Mouse (Mus musculus) liver, postnatal 0 days (tissue): ENCODE results near the gene Abl1. TPM values are rescaled to one million over a fixed set of nuclear protein-coding genes. Genes with fewer than 3 reads are reported as not detected.

ENCODE experiments used
- ATAC-seq: fragments of 200-750 bp; cut with Nextera tagmentation; 2 replicates; pipeline ENCODE4 v1.8.0; 2017; ENCODE audit warnings: mild to moderate bottlenecking, moderate library complexity
- DNase-seq: peaks from one replicate; pipeline ENCODE4 v3.0.0-alpha.2; 2016
- H3K27ac ChIP-seq: fragments of 300-500 bp; sonication (generic); 2 replicates; pipeline ENCODE4 v1.5.1; 2014; ENCODE audit warnings: antibody characterized with exemption, moderate library complexity, mild to moderate bottlenecking, low read depth
- H3K27me3 ChIP-seq: fragments of 300-500 bp; sonication (generic); 2 replicates; pipeline ENCODE4 v1.6.1; 2014; ENCODE audit warnings: low read length, control low read depth, mixed read lengths; ENCODE audit not compliant: insufficient read depth
- H3K36me3 ChIP-seq: fragments of 300-500 bp; sonication (generic); replicated peaks from 2 replicates; pipeline ENCODE4 v1.6.1; 2014; ENCODE audit warnings: mild to moderate bottlenecking, control low read depth, low read length, moderate library complexity, mixed read lengths; ENCODE audit not compliant: insufficient read depth
- H3K4me1 ChIP-seq: fragments of 300-500 bp; sonication (generic); 2 replicates; pipeline ENCODE4 v1.6.1; 2014; ENCODE audit warnings: antibody characterized with exemption, mild to moderate bottlenecking, control low read depth; ENCODE audit not compliant: insufficient read depth
- H3K4me2 ChIP-seq: fragments of 300-500 bp; sonication (generic); 2 replicates; pipeline ENCODE4 v1.6.1; 2014; ENCODE audit warnings: low read depth, mild to moderate bottlenecking, low read length, moderate library complexity, mixed read lengths
- H3K4me3 ChIP-seq: fragments of 300-500 bp; sonication (generic); 2 replicates; pipeline ENCODE4 v1.5.1; 2014; ENCODE audit warnings: low read depth, low read length
- H3K9ac ChIP-seq: fragments of 300-500 bp; sonication (generic); replicated peaks from 2 replicates; pipeline ENCODE4 v1.6.1; 2014; ENCODE audit warnings: mild to moderate bottlenecking, moderate library complexity
- H3K9me3 ChIP-seq: fragments of 300-500 bp; sonication (generic); 2 replicates; pipeline ENCODE4 v1.6.1; 2016; ENCODE audit warnings: mild to moderate bottlenecking, control low read depth, low read length, mixed read lengths
- CTCF ChIP-seq: sonication (generic); IDR thresholded peaks from 2 replicates; pipeline ENCODE4 v1.5.1; 2016; ENCODE audit warnings: antibody characterized with exemption, low read depth
- EP300 ChIP-seq: IDR thresholded peaks from 2 replicates; pipeline ENCODE4 v1.6.1; 2016; ENCODE audit warnings: antibody characterized with exemption, low read depth, mild to moderate bottlenecking
- WGBS: fragments of 180-500 bp; shearing (Covaris S2); extraction: QIAGEN DNeasy Blood & Tissue Kit; methylation state at CpG from one replicate; pipeline ENCODE4 v1.1.7; 2014; ENCODE audit not compliant: insufficient replicate concordance; 5-methylcytosine and 5-hydroxymethylcytosine counted together
- polyA plus RNA-seq: library from polyadenylated mRNA; unstranded; fragments of >200 nt; fragmentation: Nextera tagmentation; extraction: Ambion mirVana; gene quantifications from 2 replicates; pipeline ENCODE4 v1.2.1, GENCODE M21; 2015

The Abl1 gene
- polyA plus RNA-seq, 1 experiment from 2014 or later, result 4.1 TPM

GRCm38 (mm10) chr2:31796943-31797342 is 108.8 kb downstream of the Abl1 start:
- no peaks in the 10 kb centered on the region for H3K4me1 ChIP-seq
- DNase-seq (no peak), ATAC-seq (no peak)
- peaks cover 74% of the 10 kb centered on the region for H3K36me3 ChIP-seq
- no peaks in the 10 kb centered on the region for H3K9me3 ChIP-seq
- H3K27ac ChIP-seq, result no peak overlapping the region
- no peak overlapping the region for H3K4me2 ChIP-seq
- no peak overlapping the region for H3K9ac ChIP-seq
- no peak for TF ChIP-seq CTCF
- no peak for TF ChIP-seq EP300
- WGBS, result 76% methylated on average over 3 of the region's 3 CpGs
- H3K27me3 ChIP-seq, result no peaks in the 10 kb centered on the region
- no peak overlapping the region for H3K4me3 ChIP-seq

- Histone ChIP-seq H3K4me2 (no peak overlapping the region), H3K4me3 (no peak overlapping the region), H3K36me3 (peaks cover 60% of the 10 kb centered on the region), H3K9me3 (no peaks in the 10 kb centered on the region), H3K4me1 (no peaks in the 10 kb centered on the region), H3K27ac (no peak overlapping the region), H3K9ac (no peak overlapping the region), H3K27me3 (no peaks in the 10 kb centered on the region)
- DNase-seq (no peak), ATAC-seq (no peak)
- 87% methylated on average over 9 of the region's 9 CpGs for WGBS
- TF ChIP-seq EP300, result no peak
Observed at GRCm38 (mm10) chr2:31801416-31801815, 113.2 kb downstream of the Abl1 start.

DNA sequence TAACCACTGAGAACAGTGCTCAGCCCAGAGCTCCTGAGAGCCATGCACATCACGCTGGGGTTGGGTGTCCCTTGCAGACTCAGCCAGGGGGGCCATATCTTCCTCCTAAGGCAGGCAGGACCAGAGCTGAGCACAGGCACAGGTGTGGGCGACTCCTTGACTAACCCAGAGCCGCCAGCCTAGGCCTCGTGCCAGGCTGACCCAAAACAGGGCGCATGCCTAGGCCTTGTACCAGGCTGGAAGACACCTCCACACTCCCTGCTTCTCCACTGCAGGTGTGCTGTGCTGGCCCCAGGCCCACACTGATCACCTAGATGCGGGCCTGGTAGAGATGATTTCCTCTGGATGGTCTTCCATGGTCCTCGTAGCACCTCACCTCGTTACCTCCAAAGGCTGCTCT is 114.6 kb downstream of the Abl1 start:
- H3K9ac ChIP-seq, result no peak overlapping the region
- no peak overlapping the region for H3K4me3 ChIP-seq
- H3K4me1 ChIP-seq, result no peaks in the 10 kb centered on the region
- ATAC-seq, result no peak
- H3K27me3 ChIP-seq, result no peaks in the 10 kb centered on the region
- H3K27ac ChIP-seq, result no peak overlapping the region
- no peak overlapping the region for H3K4me2 ChIP-seq
- no peaks in the 10 kb centered on the region for H3K9me3 ChIP-seq
- TF ChIP-seq EP300, result no peak
- TF ChIP-seq CTCF, result no peak
- 90% methylated on average over 8 of the region's 8 CpGs for WGBS
- DNase-seq, result no peak
- H3K36me3 ChIP-seq, result peaks cover 48% of the 10 kb centered on the region

DNA sequence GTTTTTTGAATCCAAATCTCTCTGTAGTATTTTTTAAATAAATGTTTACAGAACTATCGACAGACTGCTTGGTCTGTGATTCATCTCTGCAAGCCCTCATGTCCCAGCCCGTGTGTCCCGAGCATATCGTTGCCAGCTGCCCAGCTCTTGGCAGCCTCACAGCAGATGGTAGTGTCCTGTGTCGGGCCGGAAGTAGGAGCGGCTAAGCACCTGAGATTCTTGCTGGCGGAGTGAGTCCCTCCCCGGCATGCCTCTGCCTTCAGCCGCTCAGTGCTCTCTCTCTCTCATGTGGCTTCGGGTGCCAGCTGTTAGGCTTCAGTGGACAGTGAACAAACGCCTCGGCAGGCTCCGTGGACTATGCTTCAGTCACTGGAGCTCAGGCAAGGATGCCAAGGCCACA is 115.3 kb downstream of the Abl1 start:
- Histone ChIP-seq H3K4me2 (no peak overlapping the region), H3K9ac (no peak overlapping the region), H3K27ac (no peak overlapping the region), H3K4me1 (peaks cover 2% of the 10 kb centered on the region; the same call in 1 of the 2 replicates), H3K36me3 (peaks cover 41% of the 10 kb centered on the region), H3K4me3 (no peak overlapping the region), H3K27me3 (no peaks in the 10 kb centered on the region), H3K9me3 (no peaks in the 10 kb centered on the region)
- TF ChIP-seq EP300, result no peak
- TF ChIP-seq CTCF, result no peak
- DNase-seq (no peak), ATAC-seq (no peak)
- WGBS, result 81% methylated on average over 14 of the region's 14 CpGs

GRCm38 (mm10) chr2:31806639-31807382 is 118.6 kb downstream of the Abl1 start:
- H3K27me3 ChIP-seq, result no peaks in the 10 kb centered on the region
- no peaks in the 10 kb centered on the region for H3K9me3 ChIP-seq
- TF ChIP-seq CTCF (no peak), EP300 (no peak)
- no peak overlapping the region for H3K9ac ChIP-seq
- WGBS, result 65% methylated on average over 9 of the region's 9 CpGs
- H3K4me2 ChIP-seq, result no peak overlapping the region
- ATAC-seq (no peak), DNase-seq (no peak)
- H3K4me1 ChIP-seq, result peaks cover 5% of the 10 kb centered on the region; the same call in 1 of the 2 replicates
- peaks cover 15% of the 10 kb centered on the region for H3K36me3 ChIP-seq
- H3K27ac ChIP-seq, result no peak overlapping the region
- no peak overlapping the region for H3K4me3 ChIP-seq

- peak overlapping the region; percentile 16; the same call in 1 of the 2 replicates for H3K27ac ChIP-seq
- 0 out of 2 replicates have a peak, but pooled peaks cover 2% of the 10 kb centered on the region for H3K36me3 ChIP-seq
- H3K4me3 ChIP-seq, result no peak overlapping the region
- H3K4me2 ChIP-seq, result no peak overlapping the region
- ATAC-seq (peak; percentile 33; the same call in 1 of the 2 replicates), DNase-seq (no peak)
- WGBS, result 41% methylated on average over 28 of the region's 28 CpGs
- no peaks in the 10 kb centered on the region for H3K9me3 ChIP-seq
- H3K9ac ChIP-seq, result no peak overlapping the region; the same call in 1 of the 2 replicates
- H3K4me1 ChIP-seq, result peaks cover 5% of the 10 kb centered on the region; the same call in 1 of the 2 replicates
- no peak for TF ChIP-seq EP300
- 0 out of 2 replicates have a peak, but pooled peaks have one; percentile 7 for TF ChIP-seq CTCF
- no peaks in the 10 kb centered on the region for H3K27me3 ChIP-seq
Observed at GRCm38 (mm10) chr2:31808410-31809357, 120.5 kb downstream of the Abl1 start.
